Mouse (Mus musculus): Measurements from ENCODE around the gene Gm12355. TPM values are rescaled to one million over a fixed set of nuclear protein-coding genes. Genes with fewer than 3 reads are reported as not detected.
"Not testable (repeated sequence)": the region's sequence is repeated elsewhere in the genome, so short reads cannot be mapped to it uniquely, and the experiment has no call there.

The Gm12355 gene
- polyA plus RNA-seq, 1 experiment = not detected

DNA sequence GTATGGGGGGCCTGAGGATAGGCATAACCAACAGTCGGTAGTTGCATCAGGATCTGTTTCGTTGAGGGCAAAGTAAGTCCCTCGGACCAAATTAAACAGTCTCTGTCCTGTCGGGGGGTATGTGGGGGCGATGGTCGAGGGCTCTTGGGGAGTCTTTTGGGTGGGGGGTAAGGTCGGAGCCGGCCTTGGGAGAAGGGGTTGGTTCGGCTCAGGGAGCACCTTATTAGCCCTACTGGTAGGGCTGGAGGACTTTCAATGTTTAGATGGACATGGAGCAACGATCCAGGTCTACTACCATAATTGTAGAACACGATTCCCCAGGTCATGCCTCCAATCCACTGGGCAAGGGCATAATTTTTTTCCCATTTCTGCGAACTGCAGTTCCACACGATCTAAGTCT is 4.7 kb downstream of the Gm12355 start:
- TF ChIP-seq POLR2A (IDR thresholded peaks at IDR 0.05; ENCODE audit: insufficient read depth, low read depth, low read length) = no peak
- TF ChIP-seq CTCF (IDR thresholded peaks at IDR 0.05; ENCODE audit: insufficient read depth, low read depth, low read length) = no peak
- Histone ChIP-seq H3K4me1 (ENCODE audit: control insufficient read depth, insufficient read depth, low read length) (no peaks in the 10 kb centered on the region), H3K27ac (ENCODE audit: insufficient read depth, low read depth, low read length) (no peak overlapping the region), H3K4me3 (ENCODE audit: insufficient read depth, low read depth, low read length) (no peak overlapping the region)
- 89% methylated on average over 13 of the region's 13 CpGs for WGBS

DNA sequence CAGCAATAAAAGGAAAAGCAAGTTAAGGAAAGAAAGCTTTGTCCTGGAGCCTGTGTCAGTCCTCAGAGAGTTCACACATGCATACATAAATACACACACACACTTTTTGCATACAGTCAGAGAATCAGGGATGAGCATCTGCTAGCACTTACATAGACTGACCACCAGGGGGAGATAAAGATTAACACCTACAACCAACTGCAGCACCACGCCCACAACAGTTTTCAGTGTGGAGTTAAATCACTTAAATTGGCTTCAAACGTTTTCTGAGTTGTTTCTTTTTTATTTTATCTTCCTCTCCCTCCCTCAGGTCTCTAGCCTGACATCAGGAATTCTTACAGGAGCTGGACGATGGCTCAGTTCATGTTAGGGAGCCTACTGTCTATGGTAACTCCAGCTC is 18.7 kb downstream of the Gm12355 start:
- TF ChIP-seq CTCF (IDR thresholded peaks at IDR 0.05; ENCODE audit: insufficient read depth, low read depth, low read length) (no peak), POLR2A (IDR thresholded peaks at IDR 0.05; ENCODE audit: insufficient read depth, low read depth, low read length) (no peak)
- WGBS = 7% methylated on average over 3 of the region's 3 CpGs
- peaks cover 3% of the 10 kb centered on the region; the same call in 1 of the 2 replicates for H3K4me1 ChIP-seq (ENCODE audit: control insufficient read depth, insufficient read depth, low read length)
- no peak overlapping the region for H3K4me3 ChIP-seq (ENCODE audit: insufficient read depth, low read depth, low read length)
- no peak overlapping the region for H3K27ac ChIP-seq (ENCODE audit: insufficient read depth, low read depth, low read length)

DNA sequence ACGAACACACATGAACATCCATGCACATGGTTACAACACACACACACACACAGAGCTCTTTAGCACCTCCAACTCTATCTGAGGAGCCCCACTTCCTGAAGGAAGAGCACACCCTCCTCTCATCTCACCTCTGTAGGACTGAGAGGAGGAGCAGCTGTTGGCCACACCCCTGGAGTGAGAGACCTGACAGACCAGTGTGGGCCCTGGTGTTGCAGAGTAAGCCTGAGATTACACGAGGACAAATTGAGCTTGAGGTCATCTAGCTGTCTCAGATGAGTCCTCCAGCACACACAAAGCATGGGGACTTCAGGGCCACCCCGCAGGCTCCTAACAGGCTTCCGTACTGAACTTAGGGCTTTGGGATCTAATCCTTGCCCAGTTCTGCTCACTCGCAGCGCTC is 20.6 kb downstream of the Gm12355 start:
- H3K27ac ChIP-seq (ENCODE audit: insufficient read depth, low read depth, low read length); H3K4me3 ChIP-seq (ENCODE audit: insufficient read depth, low read depth, low read length); H3K4me1 ChIP-seq (ENCODE audit: control insufficient read depth, insufficient read depth, low read length): not testable (repeated sequence)
- WGBS = 73% methylated on average over 6 of the region's 6 CpGs

DNA sequence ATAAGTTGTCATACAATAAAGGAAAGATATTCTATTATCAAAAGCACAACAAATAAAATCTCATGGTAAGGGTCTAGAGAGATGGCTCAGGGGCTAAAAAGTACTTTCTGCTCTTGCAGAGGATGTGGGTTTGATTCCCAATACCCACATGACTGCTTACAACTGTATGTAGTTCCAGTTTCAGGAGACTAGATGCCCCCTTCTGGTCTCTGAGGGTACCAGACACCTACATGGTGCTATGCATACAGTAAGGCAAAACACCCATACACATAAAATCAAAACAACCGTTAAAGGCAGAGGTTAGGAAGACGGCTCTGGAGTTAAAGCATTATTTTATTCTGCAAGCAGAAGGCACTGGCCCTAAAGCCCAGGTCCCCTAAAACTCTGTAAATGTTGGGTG is 21.5 kb downstream of the Gm12355 start:
- TF ChIP-seq POLR2A (IDR thresholded peaks at IDR 0.05; ENCODE audit: insufficient read depth, low read depth, low read length) (no peak), CTCF (IDR thresholded peaks at IDR 0.05; ENCODE audit: insufficient read depth, low read depth, low read length) (no peak)
- Histone ChIP-seq H3K27ac (ENCODE audit: insufficient read depth, low read depth, low read length) (no peak overlapping the region), H3K4me3 (ENCODE audit: insufficient read depth, low read depth, low read length) (no peak overlapping the region), H3K4me1 (ENCODE audit: control insufficient read depth, insufficient read depth, low read length) (peaks cover 3% of the 10 kb centered on the region; the same call in 1 of the 2 replicates)
- 88% methylated on average over 2 of the region's 2 CpGs for WGBS

DNA sequence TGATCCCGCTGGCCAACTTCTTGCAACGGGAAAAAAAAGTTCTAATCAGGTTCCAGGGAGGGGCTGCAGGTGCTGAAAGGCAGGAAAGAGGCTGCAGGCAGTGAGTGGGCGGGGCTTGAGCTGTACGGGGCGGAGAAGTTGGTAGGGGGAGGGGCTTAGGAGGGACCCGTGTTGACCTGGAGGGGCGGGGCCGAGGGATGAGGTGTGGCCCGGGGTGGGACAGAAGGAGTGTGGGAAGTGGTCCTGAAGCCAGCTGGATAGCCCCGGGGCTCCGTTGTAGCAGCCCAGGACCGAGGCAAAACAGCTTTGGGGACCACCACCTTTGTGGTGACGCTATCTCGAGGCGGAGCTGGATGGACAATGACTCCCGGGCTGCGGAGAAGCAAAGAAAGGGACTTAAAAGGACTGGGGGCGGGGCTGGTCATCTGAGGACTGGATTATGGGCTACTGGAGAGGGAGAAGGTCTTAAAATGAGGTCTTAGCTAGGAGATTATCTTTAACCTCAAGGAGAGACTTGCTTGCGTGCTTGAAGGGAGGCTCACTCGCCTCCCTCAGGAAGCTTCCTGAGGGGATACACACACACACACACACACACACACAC is 23.3 kb downstream of the Gm12355 start:
- Histone ChIP-seq H3K4me1 (ENCODE audit: control insufficient read depth, insufficient read depth, low read length) (peaks cover 3% of the 10 kb centered on the region; the same call in 1 of the 2 replicates), H3K27ac (ENCODE audit: insufficient read depth, low read depth, low read length) (no peak overlapping the region), H3K4me3 (ENCODE audit: insufficient read depth, low read depth, low read length) (no peak overlapping the region)
- TF ChIP-seq POLR2A (IDR thresholded peaks at IDR 0.05; ENCODE audit: insufficient read depth, low read depth, low read length) = no peak
- TF ChIP-seq CTCF (IDR thresholded peaks at IDR 0.05; ENCODE audit: insufficient read depth, low read depth, low read length) = no peak
- 4% methylated on average over 20 of the region's 20 CpGs for WGBS

DNA sequence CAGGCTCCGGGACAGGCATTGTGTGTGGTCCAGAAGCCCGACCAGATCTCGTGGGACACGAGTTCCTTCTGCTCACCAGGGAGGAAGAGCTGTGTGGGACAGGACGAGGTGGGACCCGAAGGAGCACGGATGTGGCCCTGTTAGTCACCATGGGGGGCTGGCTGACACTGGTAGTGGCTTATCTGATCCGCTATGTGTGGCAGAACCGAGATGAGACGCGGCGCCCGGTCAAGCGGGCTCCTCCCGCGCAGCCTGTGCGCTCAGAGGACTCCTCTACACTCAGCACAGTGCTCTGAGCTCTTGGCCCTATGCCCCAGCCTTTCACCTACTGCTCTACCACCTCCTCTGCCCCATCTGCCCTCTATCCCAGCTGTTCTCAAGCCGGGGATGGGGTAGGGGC is 26.2 kb downstream of the Gm12355 start:
- 48% methylated on average over 18 of the region's 18 CpGs for WGBS
- H3K4me3 ChIP-seq (ENCODE audit: insufficient read depth, low read depth, low read length) = no peak overlapping the region
- H3K4me1 ChIP-seq (ENCODE audit: control insufficient read depth, insufficient read depth, low read length) = peaks cover 3% of the 10 kb centered on the region; the same call in 1 of the 2 replicates
- H3K27ac ChIP-seq (ENCODE audit: insufficient read depth, low read depth, low read length) = no peak overlapping the region
- no peak for TF ChIP-seq CTCF (IDR thresholded peaks at IDR 0.05; ENCODE audit: insufficient read depth, low read depth, low read length)
- TF ChIP-seq POLR2A (IDR thresholded peaks at IDR 0.05; ENCODE audit: insufficient read depth, low read depth, low read length) = no peak

DNA sequence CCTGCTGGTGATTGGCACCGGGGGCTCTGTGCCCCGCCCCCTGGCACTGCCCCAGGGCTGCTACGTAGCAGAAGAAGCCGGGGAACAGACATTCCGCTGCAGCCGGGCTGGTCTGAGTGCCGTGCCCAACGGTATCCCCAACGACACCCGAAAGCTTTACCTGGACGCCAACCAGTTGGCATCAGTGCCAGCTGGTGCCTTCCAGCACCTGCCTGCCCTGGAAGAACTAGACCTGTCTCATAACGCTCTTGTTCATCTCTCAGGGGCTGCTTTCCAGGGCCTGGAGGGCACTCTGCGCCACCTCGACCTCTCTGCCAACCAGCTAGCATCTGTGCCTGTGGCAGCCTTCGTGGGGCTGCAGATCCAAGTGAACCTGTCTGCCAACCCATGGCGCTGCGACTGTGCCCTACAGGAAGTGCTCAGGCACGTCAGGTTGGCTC is 26.6 kb downstream of the Gm12355 start:
- Histone ChIP-seq H3K27ac (ENCODE audit: insufficient read depth, low read depth, low read length) (no peak overlapping the region), H3K4me3 (ENCODE audit: insufficient read depth, low read depth, low read length) (no peak overlapping the region)

DNA sequence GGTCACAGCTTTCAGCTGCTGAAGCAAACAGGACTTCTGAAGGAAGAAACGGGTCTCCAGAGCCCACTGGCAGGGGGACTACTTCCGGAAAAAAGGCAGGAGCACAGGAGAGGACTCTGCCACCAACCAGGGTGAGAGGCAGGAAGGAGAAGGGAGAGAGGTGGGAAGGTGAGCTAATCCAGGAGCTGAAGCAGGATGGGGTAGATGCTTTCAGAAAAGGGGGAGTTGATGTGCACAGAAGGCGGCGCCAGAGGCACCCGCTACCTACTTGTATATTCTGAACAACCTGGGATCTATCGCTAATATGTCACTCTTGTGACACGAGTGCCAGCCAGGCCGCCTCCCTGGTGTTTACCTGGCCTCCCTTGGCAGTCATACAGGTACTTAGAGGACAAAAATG is 27.5 kb downstream of the Gm12355 start, which contains the start of gene Lrrc3c:
TSS of gene Lrrc3c (plus strand) at position 301 of the 400 bp plus-strand sequence.
- H3K27ac ChIP-seq (ENCODE audit: insufficient read depth, low read depth, low read length) = no peak within 1 kb of the TSS
- no peak within 1 kb of the TSS for H3K4me3 ChIP-seq (ENCODE audit: insufficient read depth, low read depth, low read length)
- WGBS = 88% methylated on average over 8 of the region's 8 CpGs
- peaks cover 3% of the 10 kb centered on the region; the same call in 1 of the 2 replicates for H3K4me1 ChIP-seq (ENCODE audit: control insufficient read depth, insufficient read depth, low read length)
- no peak for TF ChIP-seq CTCF (IDR thresholded peaks at IDR 0.05; ENCODE audit: insufficient read depth, low read depth, low read length)
- TF ChIP-seq POLR2A (IDR thresholded peaks at IDR 0.05; ENCODE audit: insufficient read depth, low read depth, low read length) = no peak

More for the DNA sequence above, 26.6 kb downstream of the Gm12355 start:
- TF ChIP-seq CTCF (IDR thresholded peaks at IDR 0.05; ENCODE audit: insufficient read depth, low read depth, low read length) (no peak), POLR2A (IDR thresholded peaks at IDR 0.05; ENCODE audit: insufficient read depth, low read depth, low read length) (no peak)
- peaks cover 3% of the 10 kb centered on the region; the same call in 1 of the 2 replicates for H3K4me1 ChIP-seq (ENCODE audit: control insufficient read depth, insufficient read depth, low read length)
- 28% methylated on average over 18 of the region's 18 CpGs for WGBS

DNA sequence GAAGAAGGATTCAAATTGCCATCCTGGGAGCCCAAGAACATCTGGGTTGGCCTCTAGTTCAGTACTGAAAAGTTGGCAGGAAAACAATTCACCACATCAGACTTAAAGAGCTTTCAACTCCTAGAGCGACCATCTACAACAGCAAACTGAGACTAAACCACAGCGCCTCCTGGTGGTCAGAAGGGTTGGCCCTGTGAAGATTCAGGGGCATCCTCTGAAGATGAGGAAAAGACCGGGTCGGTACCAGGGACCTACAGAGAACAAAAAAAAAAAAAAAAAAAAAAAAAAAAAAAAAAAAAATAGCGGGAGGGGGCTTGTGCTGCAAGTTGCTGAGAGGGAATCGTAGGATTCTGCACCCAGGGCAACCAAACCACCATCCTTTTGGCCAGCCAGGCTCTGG is 28.1 kb downstream of the Gm12355 start:
- Histone ChIP-seq H3K4me1 (ENCODE audit: control insufficient read depth, insufficient read depth, low read length) (peaks cover 3% of the 10 kb centered on the region; the same call in 1 of the 2 replicates), H3K4me3 (ENCODE audit: insufficient read depth, low read depth, low read length) (no peak overlapping the region), H3K27ac (ENCODE audit: insufficient read depth, low read depth, low read length) (no peak overlapping the region)
- TF ChIP-seq POLR2A (IDR thresholded peaks at IDR 0.05; ENCODE audit: insufficient read depth, low read depth, low read length) (no peak), CTCF (IDR thresholded peaks at IDR 0.05; ENCODE audit: insufficient read depth, low read depth, low read length) (no peak)
- WGBS = 34% methylated on average over 5 of the region's 6 CpGs

All from olfactory bulb, adult 2 months (tissue).